Mouse (Mus musculus) ES-E14 (cell line): Measurements from ENCODE around the gene F12. TPM values are rescaled to one million over a fixed set of nuclear protein-coding genes. Genes with fewer than 3 reads are reported as not detected.

Experiments used
- DNase-seq: peaks from one replicate; pipeline ENCODE4 v3.0.0-alpha.2; 2013; ENCODE audit warnings: low read depth, low spot score
- H3K27ac ChIP-seq: 2 replicates; pipeline ENCODE4 v1.5.1; 2012; ENCODE audit warnings: low read depth, mild to moderate bottlenecking, low read length, moderate library complexity, mixed read lengths; ENCODE audit not compliant: poor library complexity, insufficient read depth, severe bottlenecking
- H3K36me3 ChIP-seq: 2 replicates; pipeline ENCODE4 v1.6.1; 2012; ENCODE audit warnings: mild to moderate bottlenecking, low read length, moderate library complexity, mixed read lengths; ENCODE audit not compliant: control insufficient read depth, poor library complexity, insufficient read depth, severe bottlenecking
- H3K4me1 ChIP-seq, 2 experiments: fragments of 150-350 bp in 1 of 2; sonication (generic) in 1 of 2; 2 replicates each; pipeline ENCODE4 v1.6.1; 2012; ENCODE audit warnings: low read length in 2 of 2, mild to moderate bottlenecking in 1 of 2, mixed read lengths in 1 of 2; ENCODE audit not compliant: control insufficient read depth in 2 of 2, insufficient read depth in 2 of 2, poor library complexity in 1 of 2
- H3K4me3 ChIP-seq, 2 experiments: fragments of 150-350 bp in 1 of 2; sonication (generic) in 1 of 2; 2 replicates each; pipeline ENCODE4 v1.5.1; 2012; ENCODE audit warnings: low read length in 2 of 2, low read depth in 1 of 2, mild to moderate bottlenecking in 1 of 2, mixed read lengths in 1 of 2; ENCODE audit not compliant: insufficient read depth in 1 of 2, poor library complexity in 1 of 2, severe bottlenecking in 1 of 2
- H3K9ac ChIP-seq: 2 replicates; pipeline ENCODE4 v1.6.1; 2012; ENCODE audit warnings: low read depth, mild to moderate bottlenecking, low read length, mixed read lengths; ENCODE audit not compliant: poor library complexity, insufficient read depth, severe bottlenecking
- H3K9me3 ChIP-seq: fragments of 150-350 bp; sonication (generic); 2 replicates; pipeline ENCODE4 v1.6.1; 2012; ENCODE audit warnings: low read depth, mild to moderate bottlenecking, low read length; ENCODE audit not compliant: control insufficient read depth, insufficient read depth
- CHD2 ChIP-seq: IDR thresholded peaks from 2 replicates; pipeline ENCODE4 v1.6.1; 2014; ENCODE audit warnings: mild to moderate bottlenecking, low read depth, low read length, inconsistent platforms
- HCFC1 ChIP-seq: IDR thresholded peaks from 2 replicates; pipeline ENCODE4 v1.6.1; 2012; ENCODE audit warnings: low read length, inconsistent platforms, borderline replicate concordance; ENCODE audit not compliant: insufficient read depth
- MAFK ChIP-seq: IDR thresholded peaks from 2 replicates; pipeline ENCODE4 v1.6.1; 2014; ENCODE audit warnings: mild to moderate bottlenecking, low read depth, low read length, inconsistent platforms; ENCODE audit not compliant: insufficient read depth
- ZC3H11A ChIP-seq: IDR thresholded peaks from 2 replicates; pipeline ENCODE4 v1.6.1; 2012; ENCODE audit warnings: low read depth, mild to moderate bottlenecking, inconsistent platforms, low read length, borderline replicate concordance
- ZNF384 ChIP-seq: IDR thresholded peaks from 2 replicates; pipeline ENCODE4 v1.6.1; 2012; ENCODE audit warnings: low read depth, low read length, inconsistent platforms
- in situ Hi-C, 2 experiments: fragments of 600-800 bp; cut with MboI; formaldehyde crosslinking; loops; one replicate each; pipeline ENCODE4 v1.15.1; 2025; ENCODE audit warnings: low sequenced_read_pairs in 2 of 2, inconsistent platforms in 1 of 2; ENCODE audit not compliant: unreplicated experiment in 2 of 2
- total RNA-seq: library from RNA; depleted of rRNA; stranded (reverse); fragments of 300-350 nt; gene quantifications from 2 replicates; pipeline ENCODE4 v1.2.3, GENCODE M21; 2012

Gene F12
- total RNA-seq, 1 experiment = not detected

GRCm38 (mm10) chr13:55412643-55413307 is 13.8 kb downstream of the F12 start:
- no peaks in the 10 kb centered on the region for H3K36me3 ChIP-seq
- no peak overlapping the region for H3K9ac ChIP-seq
- H3K4me1 ChIP-seq = no peaks in the 10 kb centered on the region
- H3K27ac ChIP-seq = no peak overlapping the region
- no peak for DNase-seq
- no peaks in the 10 kb centered on the region for H3K9me3 ChIP-seq
- no peak overlapping the region for H3K4me3 ChIP-seq
- in situ Hi-C loops = loop anchor here in 1 of 2 experiments (5.0 kb wide), 1 partner anchor 55 kb away; no protein-coding TSS in a partner anchor
- TF ChIP-seq HCFC1 (no peak), MAFK (no peak), ZC3H11A (no peak), ZNF384 (no peak), CHD2 (no peak)

DNA sequence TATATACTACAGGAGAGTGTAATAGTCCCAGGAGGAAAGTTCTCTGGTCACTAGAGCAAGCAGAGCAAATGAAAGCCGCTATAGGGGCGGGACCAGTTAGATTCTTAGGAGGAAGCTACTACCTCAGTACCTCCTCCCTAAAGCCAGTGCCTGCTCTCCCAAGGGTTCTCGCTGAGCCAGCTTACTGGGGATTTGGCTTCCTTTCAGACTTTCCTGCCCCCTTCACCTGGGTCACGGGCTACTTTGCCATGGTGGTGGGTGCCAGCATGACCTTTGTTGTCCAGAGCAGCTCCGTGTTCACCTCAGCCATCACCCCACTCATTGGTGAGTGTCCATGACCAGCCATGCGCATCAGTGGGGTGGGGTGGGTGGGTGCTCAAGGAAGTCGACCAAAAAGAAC is 14.8 kb downstream of the F12 start:
- in situ Hi-C loops = loop anchor here in 1 of 2 experiments (5.0 kb wide), 1 partner anchor 55 kb away; no protein-coding TSS in a partner anchor
- TF ChIP-seq ZC3H11A (no peak), CHD2 (no peak), HCFC1 (no peak), MAFK (no peak), ZNF384 (no peak)
- DNase-seq = no peak
- H3K36me3 ChIP-seq = no peaks in the 10 kb centered on the region
- H3K9me3 ChIP-seq = no peaks in the 10 kb centered on the region
- H3K27ac ChIP-seq = no peak overlapping the region
- H3K4me3 ChIP-seq = no peak overlapping the region
- H3K9ac ChIP-seq = no peak overlapping the region
- no peaks in the 10 kb centered on the region for H3K4me1 ChIP-seq

DNA sequence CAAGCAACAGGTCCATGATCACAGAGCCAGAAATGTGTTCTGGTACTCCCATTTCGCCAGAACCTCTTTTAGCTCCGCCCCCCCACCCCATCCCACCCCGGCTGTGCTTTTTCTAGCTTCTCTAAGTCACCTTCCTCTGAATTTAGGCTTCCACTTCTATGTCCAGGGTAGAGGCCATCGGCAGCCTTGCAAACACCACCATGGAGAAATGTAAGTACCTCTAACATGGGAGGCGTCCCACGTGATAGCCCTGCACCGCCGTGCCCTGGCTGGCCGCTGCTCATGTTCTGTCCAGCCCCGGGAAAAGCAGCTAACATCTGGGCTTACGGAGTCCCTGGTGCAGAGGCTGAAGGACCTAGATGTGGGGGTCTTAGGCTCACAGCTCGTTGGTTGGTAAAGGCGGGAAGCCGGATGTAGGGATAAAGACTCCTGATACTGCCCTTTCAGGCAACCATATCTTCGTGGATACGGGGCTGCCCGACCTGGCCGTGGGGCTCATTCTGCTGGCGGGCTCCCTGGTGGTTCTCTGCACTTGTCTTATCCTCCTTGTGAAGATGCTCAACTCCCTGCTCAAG is 18.0 kb downstream of the F12 start:
- no peak overlapping the region for H3K4me3 ChIP-seq
- DNase-seq = no peak
- H3K9me3 ChIP-seq = no peaks in the 10 kb centered on the region
- in situ Hi-C loops = no loop called here
- TF ChIP-seq ZNF384 (no peak), CHD2 (no peak), MAFK (no peak), HCFC1 (no peak), ZC3H11A (no peak)
- no peaks in the 10 kb centered on the region for H3K4me1 ChIP-seq
- H3K27ac ChIP-seq = no peak overlapping the region
- no peak overlapping the region for H3K9ac ChIP-seq
- H3K36me3 ChIP-seq = no peaks in the 10 kb centered on the region

GRCm38 (mm10) chr13:55407341-55407740 is 19.3 kb downstream of the F12 start:
- Histone ChIP-seq H3K4me3 (no peak overlapping the region), H3K9me3 (no peaks in the 10 kb centered on the region), H3K4me1 (no peaks in the 10 kb centered on the region), H3K36me3 (no peaks in the 10 kb centered on the region), H3K9ac (no peak overlapping the region), H3K27ac (no peak overlapping the region)
- in situ Hi-C loops = no loop called here
- no peak for TF ChIP-seq ZNF384
- TF ChIP-seq CHD2 = no peak
- no peak for TF ChIP-seq MAFK
- no peak for TF ChIP-seq HCFC1
- TF ChIP-seq ZC3H11A = no peak
- no peak for DNase-seq
